Mouse (Mus musculus) kidney, adult 2 months (tissue): ENCODE results near the gene H6pd.

Experiments used
- CTCF ChIP-seq: fragments of 200-500 bp; conservative IDR thresholded peaks from 2 replicates; pipeline ENCODE4 v1.5.1; 2011; ENCODE audit warnings: low read depth, mild to moderate bottlenecking, control low read depth, low read length, moderate library complexity, mixed read lengths; ENCODE audit not compliant: insufficient read depth, insufficient read length
- POLR2A ChIP-seq: fragments of 200-500 bp; IDR thresholded peaks from one replicate; pipeline ENCODE4 v1.6.1; 2011; ENCODE audit warnings: low read depth, low read length, control low read depth

DNA sequence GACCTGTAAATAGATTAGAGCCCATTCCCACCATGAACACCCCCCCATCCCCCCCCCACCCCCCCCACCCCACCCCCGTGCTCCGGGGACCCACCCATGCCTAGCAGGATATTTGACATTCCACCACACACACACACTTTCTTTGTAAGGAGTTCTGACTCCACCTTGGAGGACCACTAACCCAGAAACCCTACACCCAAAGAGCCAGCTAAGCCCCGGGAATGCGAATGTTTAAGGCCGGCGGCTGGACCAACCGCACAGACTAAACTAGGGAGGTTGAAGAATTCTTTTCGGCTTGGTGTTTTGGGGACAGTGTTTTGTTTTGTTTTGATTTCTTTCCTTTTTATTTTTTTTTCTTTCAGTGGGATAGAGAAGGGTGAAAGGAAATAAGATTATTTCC lies 70.1 kb downstream of the H6pd start:
- TF ChIP-seq CTCF (no peak), POLR2A (no peak)
